Mouse (Mus musculus): ENCODE results near the gene C1ql1. TPM values are rescaled to one million over a fixed set of nuclear protein-coding genes. Genes with fewer than 3 reads are reported as not detected.

Gene C1ql1
- polyA plus RNA-seq (2014; fragmentation: Illumina TruSeq; extraction: RNeasy Lipid Tissue Mini Kit (QIAGEN cat#74804); ENCODE audit: low read depth, low replicate concordance) = 0.41 TPM

GRCm38 (mm10) chr11:102946265-102946991, at the start of gene C1ql1:
Gene C1ql1, minus strand, starts transcription at chr11:102946688.

GRCm38 (mm10) chr11:102924557-102925350, 21.7 kb downstream of the C1ql1 start, which contains the start of gene Kif18b:
Gene Kif18b, minus strand, starts transcription at chr11:102925124.

GRCm38 (mm10) chr11:102900763-102901162, 45.7 kb downstream of the C1ql1 start, which contains the start of gene Gfap:
Gene Gfap, minus strand, starts transcription at chr11:102900912.

Other genes starting within 250 kb of the C1ql1 start
- gene Ccdc43, start 248.9 kb downstream of the C1ql1 start, polyA plus RNA-seq (2014; fragmentation: Illumina TruSeq; extraction: RNeasy Lipid Tissue Mini Kit (QIAGEN cat#74804); ENCODE audit: low read depth, low replicate concordance) = 56.8 TPM
- not detected for gene Adam11, start 185.2 kb downstream of the C1ql1 start, polyA plus RNA-seq (2014; fragmentation: Illumina TruSeq; extraction: RNeasy Lipid Tissue Mini Kit (QIAGEN cat#74804); ENCODE audit: low read depth, low replicate concordance)
- 14.8 TPM for gene Gjc1, start 127.0 kb downstream of the C1ql1 start, polyA plus RNA-seq (2014; fragmentation: Illumina TruSeq; extraction: RNeasy Lipid Tissue Mini Kit (QIAGEN cat#74804); ENCODE audit: low read depth, low replicate concordance)
- gene Higd1b, start 110.8 kb downstream of the C1ql1 start, polyA plus RNA-seq (2014; fragmentation: Illumina TruSeq; extraction: RNeasy Lipid Tissue Mini Kit (QIAGEN cat#74804); ENCODE audit: low read depth, low replicate concordance) = not detected
- 36.6 TPM for gene Eftud2, start 65.7 kb downstream of the C1ql1 start, polyA plus RNA-seq (2014; fragmentation: Illumina TruSeq; extraction: RNeasy Lipid Tissue Mini Kit (QIAGEN cat#74804); ENCODE audit: low read depth, low replicate concordance)
- gene Ccdc103, start 65.5 kb downstream of the C1ql1 start, polyA plus RNA-seq (2014; fragmentation: Illumina TruSeq; extraction: RNeasy Lipid Tissue Mini Kit (QIAGEN cat#74804); ENCODE audit: low read depth, low replicate concordance) = 0.41 TPM
- gene Fam187a, start 61.5 kb downstream of the C1ql1 start, polyA plus RNA-seq (2014; fragmentation: Illumina TruSeq; extraction: RNeasy Lipid Tissue Mini Kit (QIAGEN cat#74804); ENCODE audit: low read depth, low replicate concordance) = not detected
- 0.76 TPM for gene Gfap, start 45.8 kb downstream of the C1ql1 start, polyA plus RNA-seq (2014; fragmentation: Illumina TruSeq; extraction: RNeasy Lipid Tissue Mini Kit (QIAGEN cat#74804); ENCODE audit: low read depth, low replicate concordance)
- not detected for gene Kif18b, start 21.6 kb downstream of the C1ql1 start, polyA plus RNA-seq (2014; fragmentation: Illumina TruSeq; extraction: RNeasy Lipid Tissue Mini Kit (QIAGEN cat#74804); ENCODE audit: low read depth, low replicate concordance)
- 18.6 TPM for gene Nmt1, start 81.5 kb upstream of the C1ql1 start, polyA plus RNA-seq (2014; fragmentation: Illumina TruSeq; extraction: RNeasy Lipid Tissue Mini Kit (QIAGEN cat#74804); ENCODE audit: low read depth, low replicate concordance)
- 20.1 TPM for gene Dcakd, start 81.6 kb upstream of the C1ql1 start, polyA plus RNA-seq (2014; fragmentation: Illumina TruSeq; extraction: RNeasy Lipid Tissue Mini Kit (QIAGEN cat#74804); ENCODE audit: low read depth, low replicate concordance)
- not detected for gene Plcd3, start 155.0 kb upstream of the C1ql1 start, polyA plus RNA-seq (2014; fragmentation: Illumina TruSeq; extraction: RNeasy Lipid Tissue Mini Kit (QIAGEN cat#74804); ENCODE audit: low read depth, low replicate concordance)
- 7.2 TPM for gene Acbd4, start 155.0 kb upstream of the C1ql1 start, polyA plus RNA-seq (2014; fragmentation: Illumina TruSeq; extraction: RNeasy Lipid Tissue Mini Kit (QIAGEN cat#74804); ENCODE audit: low read depth, low replicate concordance)
- 73.2 TPM for gene Hexim1, start 169.5 kb upstream of the C1ql1 start, polyA plus RNA-seq (2014; fragmentation: Illumina TruSeq; extraction: RNeasy Lipid Tissue Mini Kit (QIAGEN cat#74804); ENCODE audit: low read depth, low replicate concordance)
- gene Hexim2, start 185.7 kb upstream of the C1ql1 start, polyA plus RNA-seq (2014; fragmentation: Illumina TruSeq; extraction: RNeasy Lipid Tissue Mini Kit (QIAGEN cat#74804); ENCODE audit: low read depth, low replicate concordance) = 0.58 TPM
- 2.2 TPM for gene Fmnl1, start 224.4 kb upstream of the C1ql1 start, polyA plus RNA-seq (2014; fragmentation: Illumina TruSeq; extraction: RNeasy Lipid Tissue Mini Kit (QIAGEN cat#74804); ENCODE audit: low read depth, low replicate concordance)